Mouse (Mus musculus): ENCODE data around the gene Phc2. TPM values are rescaled to one million over a fixed set of nuclear protein-coding genes. Genes with fewer than 3 reads are reported as not detected.

Phc2 gene
- total RNA-seq, 1 experiment from 2014 or later, result 70.3 TPM

GRCm38 (mm10) chr4:128784950-128785631, 130.6 kb downstream of the Phc2 start:
- peak; percentile 0 for DNase-seq

GRCm38 (mm10) chr4:128785921-128786654, 131.6 kb downstream of the Phc2 start:
- DNase-seq, result peak; percentile 1

- peak; percentile 1 for DNase-seq
Observed at GRCm38 (mm10) chr4:128787023-128787939, 132.8 kb downstream of the Phc2 start.

- no peak for DNase-seq
Observed at GRCm38 (mm10) chr4:128788108-128788507, 133.6 kb downstream of the Phc2 start.

GRCm38 (mm10) chr4:128789646-128790045, 135.1 kb downstream of the Phc2 start:
- DNase-seq, result no peak

- peak; percentile 83 for DNase-seq
Observed at GRCm38 (mm10) chr4:128793710-128794109, 139.2 kb downstream of the Phc2 start.

- peak; percentile 55 for DNase-seq
Observed at GRCm38 (mm10) chr4:128794198-128794597, 139.7 kb downstream of the Phc2 start.

- no peak for DNase-seq
Observed at GRCm38 (mm10) chr4:128795596-128795995, 141.1 kb downstream of the Phc2 start.

- no peak for DNase-seq
Observed at GRCm38 (mm10) chr4:128796788-128797187, 142.3 kb downstream of the Phc2 start.

GRCm38 (mm10) chr4:128801675-128802465, 147.4 kb downstream of the Phc2 start:
- no peak for DNase-seq

Other genes with a start within 250 kb of the Phc2 start
- gene Zscan20, start 44.6 kb upstream of the Phc2 start, total RNA-seq (2021), result 7.8 and 10.7 TPM in 2 replicates
- gene Tlr12, start 36.1 kb upstream of the Phc2 start, total RNA-seq (2021), result 0.33 and 0.38 TPM in 2 replicates
- 0.27 TPM in 1 of 2 replicates, not detected in the other for gene A3galt2, start 100.7 kb downstream of the Phc2 start, total RNA-seq (2021)
- 30.3 and 38.6 TPM in 2 replicates for gene Zfp362, start 151.3 kb downstream of the Phc2 start, total RNA-seq (2021)
- 14.3 and 17.9 TPM in 2 replicates for gene Trim62, start 228.9 kb downstream of the Phc2 start, total RNA-seq (2021)